Mouse (Mus musculus): Measurements from ENCODE around the gene Tnrc18. TPM values are rescaled to one million over a fixed set of nuclear protein-coding genes. Genes with fewer than 3 reads are reported as not detected.
"Not testable (repeated sequence)": the region's sequence is repeated elsewhere in the genome, so short reads cannot be mapped to it uniquely, and the experiment has no call there.

Gene Tnrc18
- polyA plus RNA-seq, 1 experiment from 2014 or later: 47.4 TPM

- Histone ChIP-seq H3K4me3 (replicated peaks; ENCODE audit: low read depth, low read length) (no peak overlapping the region), H3K9ac (replicated peaks; ENCODE audit: low read length) (no peak overlapping the region), H3K36me3 (ENCODE audit: control insufficient read depth, insufficient read depth, low read length) (no peaks in the 10 kb centered on the region), H3K9me3 (ENCODE audit: control insufficient read depth, low read length) (no peaks in the 10 kb centered on the region), H3K4me1 (ENCODE audit: control insufficient read depth, insufficient read depth, low read length) (no peaks in the 10 kb centered on the region), H3K27ac (replicated peaks; ENCODE audit: low read depth, low read length) (no peak overlapping the region), H3K4me2 (ENCODE audit: low read length) (no peak overlapping the region), H3K27me3 (ENCODE audit: control insufficient read depth, insufficient read depth, low read length) (no peaks in the 10 kb centered on the region)
- DNase-seq: no peak
- 94% methylated on average over 7 of the region's 7 CpGs for WGBS
- ATAC-seq (ENCODE audit: low FRiP score, low TSS enrichment): no peak
Measured at GRCm38 (mm10) chr5:142848911-142849310, 31.4 kb upstream of the Tnrc18 start.

GRCm38 (mm10) chr5:142848149-142848548 lies 30.7 kb upstream of the Tnrc18 start:
- no peaks in the 10 kb centered on the region for H3K4me1 ChIP-seq (ENCODE audit: control insufficient read depth, insufficient read depth, low read length)
- ATAC-seq (ENCODE audit: low FRiP score, low TSS enrichment) (no peak), DNase-seq (no peak)
- H3K36me3 ChIP-seq (ENCODE audit: control insufficient read depth, insufficient read depth, low read length): no peaks in the 10 kb centered on the region
- 75% methylated on average over 3 of the region's 3 CpGs for WGBS
- H3K27me3 ChIP-seq (ENCODE audit: control insufficient read depth, insufficient read depth, low read length): no peaks in the 10 kb centered on the region
- no peak overlapping the region for H3K4me2 ChIP-seq (ENCODE audit: low read length)
- H3K4me3 ChIP-seq (replicated peaks; ENCODE audit: low read depth, low read length): no peak overlapping the region
- no peak overlapping the region for H3K9ac ChIP-seq (replicated peaks; ENCODE audit: low read length)
- H3K9me3 ChIP-seq (ENCODE audit: control insufficient read depth, low read length): no peaks in the 10 kb centered on the region
- H3K27ac ChIP-seq (replicated peaks; ENCODE audit: low read depth, low read length): no peak overlapping the region

- no peak overlapping the region for H3K4me2 ChIP-seq (ENCODE audit: low read length)
- H3K27me3 ChIP-seq (ENCODE audit: control insufficient read depth, insufficient read depth, low read length): no peaks in the 10 kb centered on the region
- ATAC-seq (ENCODE audit: low FRiP score, low TSS enrichment) (no peak), DNase-seq (no peak)
- H3K27ac ChIP-seq (replicated peaks; ENCODE audit: low read depth, low read length): no peak overlapping the region
- no peaks in the 10 kb centered on the region for H3K9me3 ChIP-seq (ENCODE audit: control insufficient read depth, low read length)
- H3K4me1 ChIP-seq (ENCODE audit: control insufficient read depth, insufficient read depth, low read length): no peaks in the 10 kb centered on the region
- WGBS: 59% methylated on average over 8 of the region's 8 CpGs
- no peak overlapping the region for H3K9ac ChIP-seq (replicated peaks; ENCODE audit: low read length)
- H3K4me3 ChIP-seq (replicated peaks; ENCODE audit: low read depth, low read length): no peak overlapping the region
- no peaks in the 10 kb centered on the region for H3K36me3 ChIP-seq (ENCODE audit: control insufficient read depth, insufficient read depth, low read length)
Measured at GRCm38 (mm10) chr5:142844467-142844866, 27.0 kb upstream of the Tnrc18 start.

GRCm38 (mm10) chr5:142842137-142842642 lies 24.7 kb upstream of the Tnrc18 start:
- H3K27ac ChIP-seq (replicated peaks; ENCODE audit: low read depth, low read length): no peak overlapping the region
- no peaks in the 10 kb centered on the region for H3K27me3 ChIP-seq (ENCODE audit: control insufficient read depth, insufficient read depth, low read length)
- H3K36me3 ChIP-seq (ENCODE audit: control insufficient read depth, insufficient read depth, low read length): no peaks in the 10 kb centered on the region
- whole genome bisulfite sequencing: 20% methylated on average over 7 of the region's 7 CpGs
- H3K4me2 ChIP-seq (ENCODE audit: low read length): no peak overlapping the region
- H3K9me3 ChIP-seq (ENCODE audit: control insufficient read depth, low read length): no peaks in the 10 kb centered on the region
- peak; percentile 34; the same call in 1 of the 2 replicates for ATAC-seq (ENCODE audit: low FRiP score, low TSS enrichment)
- DNase-seq: peak; percentile 61
- H3K9ac ChIP-seq (replicated peaks; ENCODE audit: low read length): no peak overlapping the region
- no peak overlapping the region for H3K4me3 ChIP-seq (replicated peaks; ENCODE audit: low read depth, low read length)
- no peaks in the 10 kb centered on the region for H3K4me1 ChIP-seq (ENCODE audit: control insufficient read depth, insufficient read depth, low read length)

GRCm38 (mm10) chr5:142841372-142842136 lies 24.1 kb upstream of the Tnrc18 start:
- Histone ChIP-seq H3K9ac (replicated peaks; ENCODE audit: low read length) (no peak overlapping the region), H3K4me3 (replicated peaks; ENCODE audit: low read depth, low read length) (no peak overlapping the region), H3K27me3 (ENCODE audit: control insufficient read depth, insufficient read depth, low read length) (no peaks in the 10 kb centered on the region), H3K9me3 (ENCODE audit: control insufficient read depth, low read length) (no peaks in the 10 kb centered on the region), H3K36me3 (ENCODE audit: control insufficient read depth, insufficient read depth, low read length) (no peaks in the 10 kb centered on the region), H3K4me2 (ENCODE audit: low read length) (no peak overlapping the region), H3K4me1 (ENCODE audit: control insufficient read depth, insufficient read depth, low read length) (no peaks in the 10 kb centered on the region), H3K27ac (replicated peaks; ENCODE audit: low read depth, low read length) (no peak overlapping the region)
- DNase-seq (no peak), ATAC-seq (ENCODE audit: low FRiP score, low TSS enrichment) (no peak)
- 78% methylated on average over 8 of the region's 8 CpGs for WGBS

GRCm38 (mm10) chr5:142837427-142837826 lies 20.0 kb upstream of the Tnrc18 start:
- WGBS: 96% methylated on average over 2 of the region's 2 CpGs
- not testable (repeated sequence) for H3K36me3 ChIP-seq (ENCODE audit: control insufficient read depth, insufficient read depth, low read length); H3K27me3 ChIP-seq (ENCODE audit: control insufficient read depth, insufficient read depth, low read length); H3K4me2 ChIP-seq (ENCODE audit: low read length); ATAC-seq (ENCODE audit: low FRiP score, low TSS enrichment); H3K4me1 ChIP-seq (ENCODE audit: control insufficient read depth, insufficient read depth, low read length); DNase-seq; H3K9ac ChIP-seq (replicated peaks; ENCODE audit: low read length); H3K4me3 ChIP-seq (replicated peaks; ENCODE audit: low read depth, low read length); H3K9me3 ChIP-seq (ENCODE audit: control insufficient read depth, low read length); H3K27ac ChIP-seq (replicated peaks; ENCODE audit: low read depth, low read length)

GRCm38 (mm10) chr5:142836891-142837290 lies 19.4 kb upstream of the Tnrc18 start:
- H3K27me3 ChIP-seq (ENCODE audit: control insufficient read depth, insufficient read depth, low read length): no peaks in the 10 kb centered on the region
- ATAC-seq (ENCODE audit: low FRiP score, low TSS enrichment) (no peak), DNase-seq (no peak)
- no peak overlapping the region for H3K4me2 ChIP-seq (ENCODE audit: low read length)
- H3K9me3 ChIP-seq (ENCODE audit: control insufficient read depth, low read length): peaks cover under 1% of the 10 kb centered on the region; the same call in 1 of the 2 replicates
- no peaks in the 10 kb centered on the region for H3K36me3 ChIP-seq (ENCODE audit: control insufficient read depth, insufficient read depth, low read length)
- no peak overlapping the region for H3K27ac ChIP-seq (replicated peaks; ENCODE audit: low read depth, low read length)
- H3K4me1 ChIP-seq (ENCODE audit: control insufficient read depth, insufficient read depth, low read length): no peaks in the 10 kb centered on the region
- 73% methylated on average over 6 of the region's 6 CpGs for WGBS
- H3K4me3 ChIP-seq (replicated peaks; ENCODE audit: low read depth, low read length): no peak overlapping the region
- no peak overlapping the region for H3K9ac ChIP-seq (replicated peaks; ENCODE audit: low read length)

GRCm38 (mm10) chr5:142833646-142834438 lies 16.4 kb upstream of the Tnrc18 start:
- no peak overlapping the region for H3K27ac ChIP-seq (replicated peaks; ENCODE audit: low read depth, low read length)
- WGBS: 88% methylated on average over 8 of the region's 8 CpGs
- no peak overlapping the region for H3K9ac ChIP-seq (replicated peaks; ENCODE audit: low read length)
- peaks cover 4% of the 10 kb centered on the region for H3K9me3 ChIP-seq (ENCODE audit: control insufficient read depth, low read length)
- H3K4me3 ChIP-seq (replicated peaks; ENCODE audit: low read depth, low read length): no peak overlapping the region
- H3K36me3 ChIP-seq (ENCODE audit: control insufficient read depth, insufficient read depth, low read length): no peaks in the 10 kb centered on the region
- ATAC-seq (ENCODE audit: low FRiP score, low TSS enrichment) (no peak), DNase-seq (no peak)
- H3K4me1 ChIP-seq (ENCODE audit: control insufficient read depth, insufficient read depth, low read length): no peaks in the 10 kb centered on the region
- H3K4me2 ChIP-seq (ENCODE audit: low read length): no peak overlapping the region
- H3K27me3 ChIP-seq (ENCODE audit: control insufficient read depth, insufficient read depth, low read length): no peaks in the 10 kb centered on the region
